Mouse (Mus musculus) hindbrain, embryonic 11.5 days (tissue): ENCODE results near the gene Lrrc46. TPM values are rescaled to one million over a fixed set of nuclear protein-coding genes. Genes with fewer than 3 reads are reported as not detected.

Source experiments
- ATAC-seq: fragments of 200-750 bp; cut with Nextera tagmentation; 2 replicates; pipeline ENCODE4 v1.8.0; 2017; ENCODE audit warnings: mild to moderate bottlenecking, moderate TSS enrichment, moderate library complexity; ENCODE audit not compliant: low FRiP score
- DNase-seq: peaks from one replicate; pipeline ENCODE4 v3.0.0-alpha.2; 2015; ENCODE audit warnings: low spot score
- H3K27ac ChIP-seq: fragments of 300-500 bp; sonication (generic); 2 replicates; pipeline ENCODE4 v1.5.1; 2014; ENCODE audit warnings: mild to moderate bottlenecking, low read depth, low read length
- H3K27me3 ChIP-seq: fragments of 300-500 bp; sonication (generic); 2 replicates; pipeline ENCODE4 v1.6.1; 2014; ENCODE audit warnings: mild to moderate bottlenecking, low read length, moderate library complexity, mixed read lengths; ENCODE audit not compliant: control insufficient read depth, insufficient read depth
- H3K36me3 ChIP-seq: fragments of 300-500 bp; sonication (generic); 2 replicates; pipeline ENCODE4 v1.6.1; 2014; ENCODE audit warnings: mild to moderate bottlenecking, low read length, moderate library complexity, mixed read lengths; ENCODE audit not compliant: control insufficient read depth, insufficient read depth
- H3K4me1 ChIP-seq: fragments of 300-500 bp; sonication (generic); replicated peaks from 2 replicates; pipeline ENCODE4 v1.6.1; 2014; ENCODE audit warnings: low read length, mixed read lengths; ENCODE audit not compliant: control insufficient read depth, insufficient read depth
- H3K4me2 ChIP-seq: fragments of 300-500 bp; sonication (generic); replicated peaks from 2 replicates; pipeline ENCODE4 v1.6.1; 2014; ENCODE audit warnings: mild to moderate bottlenecking, low read depth, low read length
- H3K4me3 ChIP-seq: fragments of 300-500 bp; sonication (generic); 2 replicates; pipeline ENCODE4 v1.5.1; 2014; ENCODE audit warnings: low read depth, low read length
- H3K9ac ChIP-seq: fragments of 300-500 bp; sonication (generic); 2 replicates; pipeline ENCODE4 v1.6.1; 2014; ENCODE audit warnings: low read depth, low read length
- H3K9me3 ChIP-seq: fragments of 300-500 bp; sonication (generic); 2 replicates; pipeline ENCODE4 v1.6.1; 2016; ENCODE audit warnings: low read length; ENCODE audit not compliant: control insufficient read depth
- WGBS: fragments of 180-500 bp; shearing (Covaris S2); extraction: QIAGEN DNeasy Blood & Tissue Kit; methylation state at CpG from one replicate; pipeline ENCODE4 v1.1.7; 2014; 5-methylcytosine and 5-hydroxymethylcytosine counted together
- polyA plus RNA-seq: library from polyadenylated mRNA; unstranded; fragments of >200 nt; fragmentation: Nextera tagmentation; extraction: Ambion mirVana; gene quantifications from 2 replicates; pipeline ENCODE4 v1.2.1, GENCODE M21; 2014

Lrrc46 gene
- polyA plus RNA-seq, 1 experiment from 2014 or later, result 5.3 TPM

GRCm38 (mm10) chr11:96992722-96993311 lies 48.4 kb downstream of the Lrrc46 start:
- 43% methylated on average over 8 of the region's 8 CpGs for WGBS
- DNase-seq (no peak), ATAC-seq (no peak)
- Histone ChIP-seq H3K9ac (no peak overlapping the region), H3K4me2 (no peak overlapping the region), H3K4me3 (no peak overlapping the region), H3K4me1 (peaks cover 11% of the 10 kb centered on the region), H3K27me3 (0 out of 2 replicates have a peak, but pooled peaks cover 9% of the 10 kb centered on the region), H3K9me3 (no peaks in the 10 kb centered on the region), H3K36me3 (no peaks in the 10 kb centered on the region), H3K27ac (no peak overlapping the region)

GRCm38 (mm10) chr11:96991501-96991900 lies 49.7 kb downstream of the Lrrc46 start:
- H3K27ac ChIP-seq, result no peak overlapping the region
- ATAC-seq (no peak), DNase-seq (no peak)
- peaks cover 12% of the 10 kb centered on the region; the same call in 1 of the 2 replicates for H3K27me3 ChIP-seq
- no peak overlapping the region for H3K9ac ChIP-seq
- no peak overlapping the region for H3K4me3 ChIP-seq
- H3K4me1 ChIP-seq, result peaks cover 4% of the 10 kb centered on the region; the same call in 1 of the 2 replicates
- 77% methylated on average over 5 of the region's 5 CpGs for WGBS
- no peaks in the 10 kb centered on the region for H3K36me3 ChIP-seq
- no peaks in the 10 kb centered on the region for H3K9me3 ChIP-seq
- no peak overlapping the region for H3K4me2 ChIP-seq

GRCm38 (mm10) chr11:96987873-96988655 lies 53.1 kb downstream of the Lrrc46 start:
- H3K27ac ChIP-seq, result no peak overlapping the region
- H3K9me3 ChIP-seq, result no peaks in the 10 kb centered on the region
- H3K4me2 ChIP-seq, result peak overlapping the region; percentile 38
- H3K36me3 ChIP-seq, result no peaks in the 10 kb centered on the region
- DNase-seq, result peak; percentile 29
- no peak overlapping the region for H3K9ac ChIP-seq
- 9% methylated on average over 31 of the region's 31 CpGs for WGBS
- no peaks in the 10 kb centered on the region for H3K4me1 ChIP-seq
- no peak for ATAC-seq
- H3K4me3 ChIP-seq, result no peak overlapping the region
- peaks cover 16% of the 10 kb centered on the region for H3K27me3 ChIP-seq

GRCm38 (mm10) chr11:96986463-96986862 lies 54.7 kb downstream of the Lrrc46 start:
- H3K27ac ChIP-seq, result no peak overlapping the region
- H3K4me2 ChIP-seq, result no peak overlapping the region
- H3K36me3 ChIP-seq, result no peaks in the 10 kb centered on the region
- no peak for DNase-seq
- H3K27me3 ChIP-seq, result peaks cover 16% of the 10 kb centered on the region
- H3K9me3 ChIP-seq, result no peaks in the 10 kb centered on the region
- no peak overlapping the region for H3K4me3 ChIP-seq
- 0 out of 2 replicates have a peak, but pooled peaks cover 2% of the 10 kb centered on the region for H3K4me1 ChIP-seq
- ATAC-seq, result no peak
- H3K9ac ChIP-seq, result no peak overlapping the region
- WGBS, result 42% methylated on average over 3 of the region's 3 CpGs

- Histone ChIP-seq H3K27ac (no peak overlapping the region), H3K9ac (no peak overlapping the region), H3K4me2 (no peak overlapping the region), H3K4me1 (0 out of 2 replicates have a peak, but pooled peaks cover 2% of the 10 kb centered on the region), H3K4me3 (no peak overlapping the region), H3K27me3 (peaks cover 16% of the 10 kb centered on the region), H3K36me3 (no peaks in the 10 kb centered on the region), H3K9me3 (no peaks in the 10 kb centered on the region)
- 23% methylated on average over 4 of the region's 4 CpGs for WGBS
- ATAC-seq (no peak), DNase-seq (no peak)
Observed at GRCm38 (mm10) chr11:96984903-96985302, 56.3 kb downstream of the Lrrc46 start.

Other genes starting within 250 kb of the Lrrc46 start
- gene Nfe2l1, start 211.4 kb downstream of the Lrrc46 start, polyA plus RNA-seq, result 27.9 and 35.2 TPM in 2 replicates
- 49.6 and 62.8 TPM in 2 replicates for gene Copz2, start 191.5 kb downstream of the Lrrc46 start, polyA plus RNA-seq
- 95.5 and 98.2 TPM in 2 replicates for gene Cdk5rap3, start 124.9 kb downstream of the Lrrc46 start, polyA plus RNA-seq
- gene Prr15l, start 113.3 kb downstream of the Lrrc46 start, polyA plus RNA-seq, result 0.82 and 1.1 TPM in 2 replicates
- 26.0 and 29.5 TPM in 2 replicates for gene Pnpo, start 97.4 kb downstream of the Lrrc46 start, polyA plus RNA-seq
- 17.8 and 22.1 TPM in 2 replicates for gene Sp2, start 58.4 kb downstream of the Lrrc46 start, polyA plus RNA-seq
- gene Sp6, start 28.0 kb downstream of the Lrrc46 start, polyA plus RNA-seq, result 0.07 TPM in 1 of 2 replicates, not detected in the other
- gene Scrn2, start 11.5 kb downstream of the Lrrc46 start, polyA plus RNA-seq, result 19.4 and 21.7 TPM in 2 replicates
- 79.4 and 80.3 TPM in 2 replicates for gene Mrpl10, start 153 bp upstream of the Lrrc46 start, polyA plus RNA-seq
- 4.2 and 6.1 TPM in 2 replicates for gene Osbpl7, start 9.2 kb upstream of the Lrrc46 start, polyA plus RNA-seq
- 0.11 and 0.23 TPM in 2 replicates for gene Tbx21, start 73.9 kb upstream of the Lrrc46 start, polyA plus RNA-seq
- 3.9 and 4.2 TPM in 2 replicates for gene Tbkbp1, start 110.1 kb upstream of the Lrrc46 start, polyA plus RNA-seq
- 94.9 and 99.7 TPM in 2 replicates for gene Kpnb1, start 146.5 kb upstream of the Lrrc46 start, polyA plus RNA-seq
- gene Npepps, start 239.2 kb upstream of the Lrrc46 start, polyA plus RNA-seq, result 93.6 and 108 TPM in 2 replicates